Mouse (Mus musculus): Measurements from ENCODE around the gene Olfr107.

The Olfr107 gene

DNA sequence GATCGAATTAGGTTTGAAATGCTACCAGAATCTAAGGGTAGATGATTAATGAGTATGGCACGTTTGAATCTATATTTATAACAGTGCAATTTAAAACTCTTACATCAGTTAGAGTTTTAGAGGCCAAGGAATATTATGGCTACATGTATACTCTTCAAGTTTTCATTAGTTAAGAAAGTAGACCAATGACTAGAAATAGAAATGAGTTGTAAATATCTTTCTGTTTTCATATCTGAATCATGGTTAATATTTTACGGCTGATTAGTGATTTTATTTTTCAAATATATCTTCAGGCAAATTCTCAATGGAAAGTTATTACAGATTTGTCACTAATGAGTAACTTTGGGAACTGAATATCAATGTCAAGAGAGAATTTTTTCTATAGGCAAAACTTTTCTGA, at the start of gene Olfr107:
Olfr107 (plus strand) TSS at position 301 of the 400 bp plus-strand sequence.
- in situ Hi-C loops (cut with MboI, MseI), result no loop called here

GRCm38 (mm10) chr17:37359282-37359681, 39.7 kb upstream of the Olfr107 start, which contains the start of gene Olfr104-ps:
Gene Olfr104-ps (plus strand): TSS chr17:37359582.
- in situ Hi-C loops (cut with MboI, MseI), result no loop called here

- in situ Hi-C loops (cut with MboI, MseI), result no loop called here
Measured at GRCm38 (mm10) chr17:37378733-37379132, 20.3 kb upstream of the Olfr107 start, which contains the start of gene Olfr105-ps. Gene Olfr105-ps (plus strand): TSS chr17:37379033.

- in situ Hi-C loops (cut with MboI, MseI), result no loop called here
Measured at GRCm38 (mm10) chr17:37390093-37390492, 8.9 kb upstream of the Olfr107 start, which contains the start of gene Olfr106-ps. Gene Olfr106-ps (plus strand): TSS chr17:37390393.

DNA sequence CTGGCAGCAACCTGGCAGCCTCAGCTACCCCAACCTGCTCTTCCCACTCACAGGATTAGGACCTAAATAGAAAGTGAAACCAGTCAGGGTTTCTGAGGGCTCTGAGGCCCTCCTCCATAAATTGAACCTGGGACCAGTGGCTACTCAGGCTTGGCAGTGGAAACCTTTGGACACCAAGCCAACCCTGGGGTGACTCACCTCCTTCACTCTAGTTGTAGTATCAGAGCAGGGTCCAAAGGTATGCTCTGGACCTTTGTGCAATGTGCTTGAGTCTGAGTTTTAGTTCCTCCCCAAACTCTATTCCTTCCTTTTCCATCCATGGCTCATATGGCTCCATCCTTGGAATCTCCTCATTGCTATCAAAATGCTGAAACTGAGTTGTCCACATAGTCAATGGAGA, 14.4 kb downstream of the Olfr107 start:
- in situ Hi-C loops (cut with MboI, MseI), result no loop called here

DNA sequence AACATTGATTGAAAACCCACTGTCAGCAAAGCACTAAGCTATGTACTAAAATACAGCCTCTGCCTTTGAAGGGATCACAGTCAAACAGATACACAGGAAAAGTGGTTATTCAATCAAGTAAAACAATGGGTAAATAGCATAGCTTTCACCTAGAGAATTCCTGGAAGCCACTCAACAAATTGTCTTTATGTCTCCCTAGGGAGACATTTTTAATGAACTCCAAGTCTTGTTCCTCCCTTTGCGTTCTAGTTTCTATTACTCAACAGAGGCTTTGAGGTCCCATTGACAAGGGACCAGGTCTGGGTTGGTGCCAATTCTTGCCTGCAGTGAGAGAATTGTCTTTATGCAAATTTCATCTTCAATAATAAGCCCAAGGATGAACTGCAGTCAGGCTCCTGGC, 46.2 kb downstream of the Olfr107 start, which contains the start of gene Olfr108:
Olfr108 (plus strand) TSS at position 301 of the 400 bp plus-strand sequence.
- in situ Hi-C loops (cut with MboI, MseI), result no loop called here

Measured in T-helper 2 cell (primary cell).